Mouse (Mus musculus): ENCODE data around the gene Dtnb.

GRCm38 (mm10) chr12:3824906-3825713 lies 252.9 kb downstream of the Dtnb start:
- TF ChIP-seq GATA1 (IDR thresholded peaks at IDR 0.05; ENCODE audit: borderline replicate concordance, low read length) (no peak), FLI1 (IDR thresholded peaks at IDR 0.05; ENCODE audit: low read length) (no peak)

All from megakaryocyte, embryonic 14.5 days (primary cell).